8 mouse cellular contexts compared by ENCODE assay signal in genomic region chr5:118381294-118381675, GRCm38 (mm10).
A peak's percentile ranks its signal among the peaks of the same experiment; 100 is the strongest.
DNase-seq lines count a peak whose midpoint lies in the region; ATAC-seq and TF ChIP-seq lines count a peak whose summit lies in the region.

No protein-coding gene starts in this region.

- in situ Hi-C loops in ES-E14 (cut with MboI; ENCODE audit: low sequenced_read_pairs in 2 of 2, unreplicated experiment in 2 of 2): no loop called here

- WGBS in forebrain, embryonic 15.5 days: 0% methylated on average over 12 of the region's 12 CpGs

- H3K4me1 ChIP-seq in ES-E14 (ENCODE audit: control insufficient read depth in 2 of 2, insufficient read depth in 2 of 2, low read length in 2 of 2, poor library complexity in 1 of 2): peaks cover 0 to 18% of the 10 kb centered on the region in 2 experiments; a peak in 1 of 4 replicates
- peaks cover 22% of the 10 kb centered on the region for H3K4me1 ChIP-seq in forebrain, embryonic 15.5 days

- peak overlapping the region; percentile 86 for H3K4me2 ChIP-seq in forebrain, embryonic 15.5 days (replicated peaks)

- H3K27me3 ChIP-seq in forebrain, embryonic 15.5 days: no peaks in the 10 kb centered on the region

- no peaks in the 10 kb centered on the region for H3K36me3 ChIP-seq in ES-E14 (ENCODE audit: control insufficient read depth, insufficient read depth, low read length, poor library complexity, severe bottlenecking)
- H3K36me3 ChIP-seq in forebrain, embryonic 15.5 days: no peaks in the 10 kb centered on the region

- ATAC-seq in forebrain, embryonic 15.5 days (replicated peaks): peak; percentile 74

- H3K27ac ChIP-seq in ES-E14 (ENCODE audit: insufficient read depth, low read depth, low read length, poor library complexity, severe bottlenecking): peak overlapping the region; percentile 77
- peak overlapping the region; percentile 93 for H3K27ac ChIP-seq in forebrain, embryonic 15.5 days (replicated peaks)

- intact Hi-C loops in heart, postnatal 36 days (cut with DNase I): loop anchor here (5.0 kb wide), 2 partner anchors 39 to 76 kb away; no protein-coding TSS in a partner anchor

- DNase-seq in ES-E14 (ENCODE audit: low read depth, low spot score): peak; percentile 91
- DNase-seq in c-Kit-negative CD71-positive TER-119-positive erythroid progenitor cells, embryonic 14.5 days (ENCODE audit: low read depth, low spot score): peak; percentile 31
- peak; percentile 80 to 83 for DNase-seq in heart, postnatal 36 days
- peak; percentile 47 for DNase-seq in layer of hippocampus, adult 9-11 months
- DNase-seq in lung, postnatal 36 days: peak; percentile 91
- DNase-seq in ovary, postnatal 36 days (ENCODE audit: low spot score): peak; percentile 71
- DNase-seq in thymus, postnatal 36 days: peak; percentile 81

- no peaks in the 10 kb centered on the region for H3K9me3 ChIP-seq in ES-E14 (ENCODE audit: control insufficient read depth, insufficient read depth, low read depth, low read length)
- no peaks in the 10 kb centered on the region for H3K9me3 ChIP-seq in forebrain, embryonic 15.5 days

- peak overlapping the region; percentile 67 to 83 for H3K4me3 ChIP-seq in ES-E14 (ENCODE audit: insufficient read depth in 1 of 2, low read depth in 1 of 2, low read length in 2 of 2, poor library complexity in 1 of 2, severe bottlenecking in 1 of 2)
- peak overlapping the region; percentile 48 for H3K4me3 ChIP-seq in forebrain, embryonic 15.5 days

- H3K9ac ChIP-seq in ES-E14 (ENCODE audit: insufficient read depth, low read depth, low read length, poor library complexity, severe bottlenecking): peak overlapping the region; percentile 70; the same call in 1 of the 2 replicates
- peak overlapping the region; percentile 60 for H3K9ac ChIP-seq in forebrain, embryonic 15.5 days (replicated peaks)

TF ChIP-seq in ES-E14, 5 proteins besides CTCF, POLR2A, EP300 and RAD21:
- no peak for TF ChIP-seq ZC3H11A (IDR thresholded peaks at IDR 0.05; ENCODE audit: borderline replicate concordance, low read depth, low read length)
- TF ChIP-seq ZNF384 (IDR thresholded peaks at IDR 0.05; ENCODE audit: low read depth, low read length): no peak
- no peak for TF ChIP-seq MAFK (IDR thresholded peaks at IDR 0.05; ENCODE audit: insufficient read depth, low read depth, low read length)
- no peak for TF ChIP-seq HCFC1 (IDR thresholded peaks at IDR 0.05; ENCODE audit: borderline replicate concordance, insufficient read depth, low read length)
- TF ChIP-seq CHD2 (IDR thresholded peaks at IDR 0.05; ENCODE audit: low read depth, low read length): no peak

Comparison
In these comparisons a context has a peak if more than half of its experiments do, and no peak if none do; other contexts are left out.
1. Peak in every context shown above with its lines: DNase-seq, ATAC-seq, H3K4me3 ChIP-seq and H3K27ac ChIP-seq.
2. DNase-seq: peak in every context shown above with its lines; median percentile 91 in ES-E14; 91 in lung, postnatal 36 days; 82 in heart, postnatal 36 days; 81 in thymus, postnatal 36 days; 71 in ovary, postnatal 36 days; 47 in layer of hippocampus, adult 9-11 months; 31 in c-Kit-negative CD71-positive TER-119-positive erythroid progenitor cells, embryonic 14.5 days.